Mouse (Mus musculus) embryonic stem cell, embryonic (primary cell): ENCODE results near the gene Slc25a39.

Experiments
- CTCF ChIA-PET, 4 experiments: fragments of 300-600 bp in 2 of 4; fragments of 350-600 bp in 2 of 4; sonication (Branson Sonifier 250); formaldehyde crosslinking; loops; one replicate each; lab custom pipeline; 2022; ENCODE audit warnings: inconsistent platforms in 2 of 4; lab: Charles Lee
- POLR2A ChIA-PET, 4 experiments: fragments of 300-600 bp in 2 of 4; fragments of 350-600 bp in 2 of 4; sonication (Branson Sonifier 250); formaldehyde crosslinking; loops; one replicate each; lab custom pipeline; 2022; ENCODE audit warnings: antibody characterized with exemption in 4 of 4, inconsistent platforms in 1 of 4; lab: Charles Lee

Slc25a39 gene

GRCm38 (mm10) chr11:102370285-102370684 lies 37.5 kb downstream of the Slc25a39 start:
- POLR2A ChIA-PET, result interaction anchor here in 3 of 4 experiments (0.9 to 3.9 kb wide), 13 partner anchors 13 to 80 kb away, joined by 3 to 12 read pairs (median 3); partner anchors contain the start of gene Slc25a39 (in 3 of the 3)
- CTCF ChIA-PET, result interaction anchor here in 3 of 4 experiments (0.5 to 0.8 kb wide), 3 partner anchors 77 to 1751 kb away, joined by 3 to 5 read pairs (median 3); partner anchors contain the start of gene BC030867 (in 1 of the 3)

GRCm38 (mm10) chr11:102369263-102369662 lies 38.5 kb downstream of the Slc25a39 start:
- CTCF ChIA-PET, result interaction anchor here in 2 of 4 experiments (0.5 to 0.7 kb wide), 3 partner anchors 12 to 1839 kb away, joined by 3 to 4 read pairs (median 3); no protein-coding TSS in a partner anchor
- POLR2A ChIA-PET, result interaction anchor here in 3 of 4 experiments (0.6 to 3.9 kb wide), 15 partner anchors 12 to 338 kb away, joined by 3 to 12 read pairs (median 4); partner anchors contain the start of gene Slc25a39 (in 3 of the 3)

DNA sequence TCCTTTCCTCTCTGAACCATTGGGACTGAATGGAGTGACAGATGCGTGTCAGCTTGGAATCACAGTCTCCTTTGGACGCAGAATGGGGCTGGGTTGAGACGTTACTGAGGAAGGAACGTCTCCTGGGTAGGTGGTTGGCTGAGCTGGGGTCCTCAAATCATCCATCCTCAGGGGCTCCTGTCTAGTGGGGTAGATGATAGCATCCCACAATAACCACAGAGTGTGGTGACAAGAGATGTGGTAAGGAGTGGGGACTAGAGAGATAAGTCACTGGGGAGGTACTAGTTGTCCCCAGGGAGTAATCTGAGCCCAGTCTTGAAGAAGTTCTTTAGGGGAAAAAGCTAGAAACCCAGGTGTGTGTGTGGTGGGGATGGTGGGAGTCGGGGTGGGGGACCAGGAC lies 39.4 kb downstream of the Slc25a39 start:
- CTCF ChIA-PET, result interaction anchor here in 2 of 4 experiments (0.5 to 1.2 kb wide), 3 partner anchors 8 to 44 kb away, joined by 3 to 4 read pairs (median 4); no protein-coding TSS in a partner anchor
- POLR2A ChIA-PET, result interaction anchor here (0.9 to 3.9 kb wide), 20 partner anchors 8 to 77 kb away, joined by 3 to 24 read pairs (median 4); partner anchors contain the start of genes Slc25a39 (in 3 of the 4) and Grn (in 1 of the 4)

- CTCF ChIA-PET, result interaction anchor here in 2 of 4 experiments (0.9 to 1.2 kb wide), 2 partner anchors 9 to 11 kb away, joined by 3 to 4 read pairs; no protein-coding TSS in a partner anchor
- POLR2A ChIA-PET, result interaction anchor here (0.5 to 3.9 kb wide), 23 partner anchors 8 to 83 kb away, joined by 3 to 24 read pairs (median 4); partner anchors contain the start of genes Slc25a39 (in 3 of the 4), Grn (in 2 of the 4), Rundc3a (in 1 of the 4) and Tmub2 (in 1 of the 4)
Measured at GRCm38 (mm10) chr11:102367504-102368280, 40.1 kb downstream of the Slc25a39 start.

DNA sequence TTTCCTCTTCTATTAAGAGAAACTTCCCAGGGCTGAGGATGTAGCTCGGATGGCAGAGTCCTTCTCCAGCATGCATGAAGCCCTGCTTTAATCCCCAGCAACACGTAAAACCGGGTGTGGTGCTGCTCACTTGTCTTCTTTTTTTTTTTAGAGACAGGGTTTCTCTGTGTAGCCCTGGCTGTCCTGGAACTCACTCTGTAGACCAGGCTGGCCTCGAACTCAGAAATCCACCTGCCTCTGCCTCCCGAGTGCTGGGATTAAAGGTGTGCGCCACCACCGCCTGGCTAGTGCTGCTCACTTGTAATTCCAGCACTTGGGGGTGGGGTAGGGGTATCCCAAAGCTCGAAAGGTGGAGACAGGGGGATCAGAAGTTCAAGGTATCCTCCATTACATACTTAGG lies 41.6 kb downstream of the Slc25a39 start, which contains the start of gene Slc4a1:
TSS of gene Slc4a1 (minus strand) at position 101 of the 400 bp plus-strand sequence.
- ChIA-PET CTCF (interaction anchor here in 2 of 4 experiments (1.0 to 1.3 kb wide), 2 partner anchors 10 kb away, joined by 3 to 4 read pairs; no protein-coding TSS in a partner anchor), POLR2A (interaction anchor here in 2 of 4 experiments (0.5 to 3.1 kb wide), 3 partner anchors 10 to 44 kb away, joined by 8 to 24 read pairs (median 13); partner anchors contain the start of gene Slc25a39 (in 1 of the 2))

- POLR2A ChIA-PET, result interaction anchor here in 1 of 4 experiments (3.1 kb wide), 1 partner anchor 10 kb away, joined by 24 read pairs; no protein-coding TSS in a partner anchor
- CTCF ChIA-PET, result interaction anchor here in 1 of 4 experiments (1.3 kb wide), 1 partner anchor 10 kb away, joined by 4 read pairs; no protein-coding TSS in a partner anchor
Measured at GRCm38 (mm10) chr11:102365699-102366098, 42.0 kb downstream of the Slc25a39 start.

- ChIA-PET POLR2A (interaction anchor here in 3 of 4 experiments (0.6 to 2.6 kb wide), 7 partner anchors 9 to 54 kb away, joined by 3 to 10 read pairs (median 4); partner anchors contain the start of gene Slc25a39 (in 1 of the 3)), CTCF (interaction anchor here in 3 of 4 experiments (0.5 to 1.4 kb wide), 3 partner anchors 11 to 283 kb away, joined by 4 to 7 read pairs (median 4); no protein-coding TSS in a partner anchor)
Measured at GRCm38 (mm10) chr11:102364570-102365371, 43.0 kb downstream of the Slc25a39 start.

DNA sequence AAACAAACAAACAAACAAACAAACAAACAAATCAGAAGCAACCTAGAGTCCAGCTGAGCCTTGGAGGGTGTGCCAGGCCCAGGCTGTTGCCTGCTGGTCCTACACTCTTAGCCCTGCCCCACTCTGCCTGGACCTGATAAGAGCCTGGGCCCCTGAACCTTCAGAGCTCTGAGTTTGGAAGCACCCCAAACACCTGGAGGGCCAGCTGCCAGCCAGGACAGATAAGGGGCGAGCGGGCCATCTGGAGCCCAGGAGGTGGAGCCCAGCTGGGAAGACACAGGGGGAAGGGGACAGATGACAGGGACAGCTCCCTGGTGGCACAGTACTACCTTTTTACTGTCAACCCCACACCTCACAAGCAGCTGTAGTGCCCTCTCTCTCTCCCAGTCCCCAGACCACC lies 44.1 kb downstream of the Slc25a39 start:
- CTCF ChIA-PET, result interaction anchor here in 1 of 4 experiments (1.4 kb wide), 1 partner anchor 74 kb away, joined by 4 read pairs; no protein-coding TSS in a partner anchor
- POLR2A ChIA-PET, result interaction anchor here in 3 of 4 experiments (1.1 to 2.6 kb wide), 6 partner anchors 8 to 53 kb away, joined by 3 to 10 read pairs (median 6); partner anchors contain the start of gene Slc25a39 (in 1 of the 3)

GRCm38 (mm10) chr11:102361776-102362495 lies 45.8 kb downstream of the Slc25a39 start:
- ChIA-PET CTCF (no interaction called here), POLR2A (interaction anchor here in 2 of 4 experiments (0.5 to 1.2 kb wide), 3 partner anchors 14 to 47 kb away, joined by 3 to 4 read pairs (median 3); no protein-coding TSS in a partner anchor)

GRCm38 (mm10) chr11:102358365-102358764 lies 49.4 kb downstream of the Slc25a39 start:
- ChIA-PET CTCF (interaction anchor here in 1 of 4 experiments (0.8 to 2.3 kb wide), 2 partner anchors 18 to 72 kb away, joined by 3 to 9 read pairs; partner anchors contain the start of gene Grn), POLR2A (interaction anchor here in 3 of 4 experiments (0.8 to 4.3 kb wide), 9 partner anchors 10 to 73 kb away, joined by 3 to 23 read pairs (median 5); partner anchors contain the start of gene Slc25a39 (in 1 of the 3))

GRCm38 (mm10) chr11:102356636-102357350 lies 51.0 kb downstream of the Slc25a39 start:
- POLR2A ChIA-PET, result interaction anchor here (0.6 to 4.3 kb wide), 25 partner anchors 9 to 80 kb away, joined by 3 to 23 read pairs (median 4); partner anchors contain the start of genes Slc25a39 (in 2 of the 4), Grn (in 1 of the 4) and Ubtf (in 1 of the 4)
- CTCF ChIA-PET, result interaction anchor here in 1 of 4 experiments (0.6 to 2.3 kb wide), 6 partner anchors 10 to 82 kb away, joined by 3 to 9 read pairs (median 3); no protein-coding TSS in a partner anchor

DNA sequence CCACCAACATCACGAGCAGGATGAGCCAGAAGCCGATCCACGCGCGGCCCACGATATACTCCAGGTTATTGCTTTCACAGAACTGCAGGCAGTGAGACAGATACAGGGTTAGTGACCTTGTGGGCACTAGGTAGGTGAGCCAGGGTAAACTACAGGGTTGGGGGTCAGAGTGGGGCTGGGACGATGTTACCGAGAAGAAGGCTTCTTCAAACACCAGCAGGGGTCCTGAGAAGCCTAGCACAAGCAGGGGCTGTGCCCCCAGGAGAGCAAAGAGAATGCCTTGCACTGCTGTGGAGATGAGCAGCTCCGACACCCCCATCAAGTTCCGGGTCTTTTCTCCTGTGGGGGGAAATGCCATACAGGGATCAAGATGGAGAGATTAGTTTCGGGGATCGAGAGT lies 51.6 kb downstream of the Slc25a39 start:
- POLR2A ChIA-PET, result interaction anchor here in 3 of 4 experiments (0.6 to 4.3 kb wide), 10 partner anchors 8 to 81 kb away, joined by 3 to 23 read pairs (median 6); partner anchors contain the start of gene Slc25a39 (in 1 of the 3)

DNA sequence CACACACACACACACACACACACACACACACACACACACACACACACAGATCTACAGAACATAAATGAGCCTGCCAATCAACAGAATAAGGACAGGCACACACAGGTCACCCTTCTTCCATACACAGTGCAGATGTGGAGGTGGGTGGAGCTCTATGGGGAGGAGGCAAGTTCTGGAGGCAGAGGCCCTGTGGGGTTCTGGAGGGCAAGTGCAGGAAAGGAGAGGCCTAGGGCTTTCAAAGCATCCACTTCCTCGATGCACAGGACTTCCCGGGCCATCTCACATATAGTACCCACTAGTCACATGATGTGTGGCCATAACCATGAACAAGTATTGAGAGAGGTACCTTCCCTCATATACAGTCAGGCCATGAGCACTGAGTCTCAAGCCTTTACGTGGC lies 52.2 kb downstream of the Slc25a39 start:
- POLR2A ChIA-PET, result interaction anchor here in 3 of 4 experiments (0.6 to 4.3 kb wide), 9 partner anchors 9 to 53 kb away, joined by 3 to 23 read pairs (median 5); partner anchors contain the start of gene Slc25a39 (in 1 of the 3)
- CTCF ChIA-PET, result interaction anchor here in 1 of 4 experiments (1.1 kb wide), 1 partner anchor 22 kb away, joined by 3 read pairs; no protein-coding TSS in a partner anchor

More for the DNA sequence above, 51.6 kb downstream of the Slc25a39 start:
- CTCF ChIA-PET, result interaction anchor here in 1 of 4 experiments (1.1 kb wide), 1 partner anchor 82 kb away, joined by 4 read pairs; no protein-coding TSS in a partner anchor

DNA sequence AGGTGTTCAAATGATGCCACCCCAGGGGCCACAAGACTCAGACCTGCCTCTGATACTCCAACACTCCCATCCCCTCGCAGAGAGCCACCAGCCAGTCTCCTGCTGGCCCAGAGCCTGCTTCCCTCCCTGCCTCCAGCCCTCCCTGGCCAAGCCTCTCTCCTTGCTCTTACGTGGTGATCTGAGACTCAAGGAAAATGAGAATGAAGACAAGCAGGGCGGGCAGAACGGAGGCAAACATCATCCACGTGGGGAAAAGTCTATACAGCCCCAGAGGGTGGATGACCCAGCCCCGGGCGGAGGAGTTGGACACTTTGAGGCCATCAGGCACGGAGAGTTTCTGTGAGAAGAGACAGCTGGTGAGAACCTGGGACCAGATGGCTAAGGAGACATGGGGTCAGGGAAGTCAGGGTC lies 54.7 kb downstream of the Slc25a39 start:
- CTCF ChIA-PET, result interaction anchor here in 1 of 4 experiments (1.0 to 1.4 kb wide), 2 partner anchors 13 to 55 kb away, joined by 3 read pairs; partner anchors contain the start of gene Slc25a39

More for the DNA sequence above, 54.7 kb downstream of the Slc25a39 start:
- POLR2A ChIA-PET, result interaction anchor here (0.5 to 2.3 kb wide), 11 partner anchors 8 to 54 kb away, joined by 3 to 13 read pairs (median 4); partner anchors contain the start of gene Slc25a39 (in 1 of the 4)
